Mouse (Mus musculus) brain, adult 2 months (tissue): ENCODE measurements at regions not wholly inside any gene's neighbourhood (a gene's known extent, or its start where the extent isn't known, plus 50 kb on each side); places are given as distances from the start of the nearest gene placed in this dataset.

Source experiments
- DNase-seq: peaks from one replicate; pipeline ENCODE4 v3.0.0; 2011; ENCODE audit warnings: low read depth, low spot score

DNA sequence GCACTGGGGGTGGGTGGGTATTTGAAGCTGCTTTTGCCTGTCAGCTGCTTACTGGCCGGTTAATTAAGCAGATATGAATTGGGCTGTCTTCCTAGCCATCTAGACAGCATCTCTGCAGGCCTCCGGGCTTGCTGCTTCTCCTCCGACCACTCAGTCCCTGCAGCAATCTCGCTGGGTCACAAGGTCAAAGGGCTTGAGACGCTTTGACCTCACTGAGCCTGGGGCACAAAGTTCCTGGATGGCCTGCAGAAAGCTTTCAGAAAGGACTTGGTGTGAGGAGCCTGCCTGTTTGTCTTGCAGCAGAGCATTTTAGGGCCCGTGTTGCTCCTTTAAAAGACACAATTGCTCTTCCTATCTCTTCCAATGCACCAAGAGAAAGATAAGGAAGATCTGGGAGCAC is 83.7 kb upstream of the Ppp2r5a start:
- no peak for DNase-seq

DNA sequence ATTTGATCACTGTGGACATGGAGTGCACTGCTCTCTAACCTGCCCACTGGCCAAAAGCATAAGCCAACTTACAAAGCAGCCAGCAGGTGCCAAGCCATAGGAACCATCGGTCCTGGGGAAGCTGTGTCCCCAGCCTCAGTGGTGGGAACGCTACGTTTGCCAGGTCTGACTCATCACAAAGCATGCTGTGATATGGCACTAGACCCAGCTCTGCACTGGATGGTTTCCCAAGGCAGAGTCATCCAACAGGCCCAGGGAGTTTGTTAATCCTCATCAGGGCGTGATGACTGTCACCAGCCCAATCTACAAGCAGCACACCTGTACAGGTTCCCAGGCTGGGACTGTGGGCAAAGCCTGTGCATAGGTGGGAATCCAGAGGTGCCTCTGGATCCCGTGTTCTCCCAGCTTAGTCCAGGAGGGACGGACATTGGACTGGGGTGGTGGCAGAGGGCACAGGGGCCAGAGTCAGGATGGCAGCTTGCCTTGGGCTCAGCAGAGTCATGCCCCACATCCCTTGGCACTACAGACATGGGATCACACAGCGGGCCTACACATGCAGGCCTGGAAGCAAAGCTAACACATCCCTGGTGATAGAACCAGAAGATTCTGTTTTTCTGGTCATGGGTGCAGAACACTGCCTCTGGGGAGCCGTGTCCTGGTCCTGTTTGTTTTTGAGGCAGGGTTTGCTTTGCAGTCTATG is 81.8 kb upstream of the Ppp2r5a start:
- peak; percentile 94 for DNase-seq

DNA sequence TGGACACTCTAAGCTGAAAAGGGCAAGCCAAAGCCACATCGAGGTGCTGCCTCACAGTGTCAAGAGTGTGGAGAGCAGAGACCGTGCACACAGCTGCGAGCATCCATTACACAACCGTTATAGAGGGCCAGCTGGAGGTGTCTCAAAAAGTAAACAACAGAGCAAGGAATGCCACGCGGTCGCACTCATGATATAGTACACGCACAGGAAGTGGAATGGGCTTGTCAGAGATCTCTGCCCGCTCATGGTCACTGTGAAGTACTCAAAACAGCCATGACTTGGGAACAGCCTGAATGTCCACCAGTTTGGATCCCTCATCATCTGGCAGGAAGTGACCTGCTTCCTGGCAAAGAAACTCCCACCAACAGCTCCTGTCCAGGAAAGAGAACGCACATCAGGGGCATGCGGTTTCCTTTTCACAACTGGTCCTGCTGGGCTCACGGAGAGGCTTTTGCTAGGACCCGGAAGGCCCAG is 76.9 kb upstream of the Ppp2r5a start:
- peak; percentile 38 for DNase-seq

DNA sequence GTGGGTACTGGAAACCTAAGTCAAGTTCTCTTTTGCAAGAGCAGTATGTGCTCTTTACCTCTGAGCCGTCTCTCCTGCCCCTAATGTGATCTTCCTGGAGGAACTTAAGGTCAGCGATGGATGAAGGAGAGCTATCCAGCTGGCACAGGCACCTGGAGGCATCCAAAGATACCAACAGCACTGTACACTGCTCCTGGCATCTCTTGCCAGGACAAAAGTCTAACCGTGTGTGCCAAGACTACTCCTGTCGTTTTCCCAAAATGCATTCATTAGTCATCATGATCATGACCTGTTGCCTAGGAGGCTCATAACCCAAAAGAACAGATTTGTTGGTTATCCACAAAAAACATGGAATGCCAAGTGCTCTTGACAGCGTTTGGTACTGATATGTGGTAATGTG is 69.5 kb upstream of the Ppp2r5a start:
- peak; percentile 39 for DNase-seq

DNA sequence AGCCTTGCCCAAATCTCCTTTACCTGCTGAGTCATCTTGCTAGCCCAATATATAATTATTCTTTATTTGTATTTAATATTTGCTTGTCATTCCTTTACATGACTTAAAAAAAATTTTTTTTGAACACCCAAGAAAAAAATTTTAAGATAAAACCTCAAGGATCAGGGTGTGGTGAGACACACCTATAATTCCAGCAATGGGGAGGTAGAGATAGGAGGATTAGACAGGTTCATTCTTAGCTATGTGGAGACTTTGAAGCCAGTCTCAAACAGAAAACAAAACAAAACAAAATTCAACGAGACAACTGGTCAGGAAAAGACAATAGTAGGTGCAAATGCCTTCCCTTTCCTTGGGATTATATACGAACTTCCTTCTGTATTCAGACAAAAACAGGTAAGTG is 68.4 kb upstream of the Ppp2r5a start:
- no peak for DNase-seq

DNA sequence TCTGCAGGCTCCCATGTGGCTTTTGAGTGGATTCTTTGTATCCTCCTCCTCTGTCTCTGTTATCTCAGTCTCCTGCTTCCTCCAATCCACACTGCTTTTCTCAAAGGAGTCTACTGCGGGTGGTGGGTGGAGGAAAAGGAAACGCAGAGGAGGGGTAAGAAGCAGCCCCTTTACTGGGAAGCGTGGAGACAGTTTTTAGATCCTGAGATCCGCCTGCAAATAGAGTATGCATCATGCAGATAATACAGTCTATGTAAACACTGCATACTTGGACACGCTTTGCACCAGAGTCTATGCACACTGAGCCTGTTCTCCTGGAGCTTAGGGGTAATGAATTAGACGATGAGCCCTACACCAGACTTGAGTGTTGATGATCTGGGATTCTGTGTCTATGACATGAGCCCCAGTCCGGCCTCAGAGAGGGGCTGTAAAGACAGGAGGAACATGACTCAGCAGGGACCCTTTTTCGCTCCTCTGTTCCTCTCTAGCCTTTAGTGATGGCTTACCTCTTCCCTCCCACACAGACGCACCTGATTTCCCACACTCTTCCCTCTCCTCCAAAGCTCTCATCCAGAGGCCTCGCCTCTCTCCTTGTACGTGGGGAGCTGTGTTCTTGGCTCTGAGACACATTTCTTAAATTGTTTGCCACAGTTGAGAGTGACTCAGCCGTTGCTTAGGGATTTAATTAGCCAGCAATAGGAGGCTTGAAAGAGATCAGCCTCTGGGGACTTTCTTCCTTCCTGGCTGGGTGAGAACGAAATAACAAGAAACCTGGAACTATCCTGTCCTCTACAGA is 67.3 kb upstream of the Ppp2r5a start:
- DNase-seq, result peak; percentile 95

DNA sequence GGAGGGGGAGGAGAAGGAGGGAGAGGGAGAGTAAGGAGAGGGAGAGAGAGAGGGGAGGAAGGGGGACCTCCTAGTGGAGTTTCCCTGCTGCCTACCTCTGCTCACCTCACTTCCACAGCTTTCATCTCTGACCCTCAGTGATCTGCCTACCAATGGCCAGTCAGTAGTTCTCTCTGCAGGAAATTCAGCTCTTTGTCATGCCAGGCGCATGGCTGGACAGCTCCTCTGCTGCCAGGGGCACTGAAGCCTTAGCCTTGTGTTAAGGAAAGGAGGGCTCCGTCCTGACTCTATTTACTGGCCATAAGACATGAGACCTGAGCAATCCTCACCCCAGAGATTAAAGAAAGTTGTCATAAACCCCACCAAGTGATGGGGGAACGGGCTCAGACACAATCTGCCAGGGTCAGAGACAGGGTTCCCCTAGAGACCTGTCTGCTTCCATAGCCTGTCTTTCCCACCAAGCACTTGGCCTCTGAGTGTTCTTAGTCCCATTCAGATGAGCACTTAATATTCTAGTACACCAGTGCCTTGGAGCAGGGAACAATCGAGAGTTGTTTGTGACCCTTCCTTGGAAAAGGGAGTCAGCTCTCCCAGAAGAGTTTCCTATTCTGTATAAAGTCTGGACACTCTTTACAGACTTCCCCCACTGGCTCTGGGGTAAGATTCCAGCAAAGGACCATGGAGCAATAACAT is 65.9 kb upstream of the Ppp2r5a start:
- no peak for DNase-seq

DNA sequence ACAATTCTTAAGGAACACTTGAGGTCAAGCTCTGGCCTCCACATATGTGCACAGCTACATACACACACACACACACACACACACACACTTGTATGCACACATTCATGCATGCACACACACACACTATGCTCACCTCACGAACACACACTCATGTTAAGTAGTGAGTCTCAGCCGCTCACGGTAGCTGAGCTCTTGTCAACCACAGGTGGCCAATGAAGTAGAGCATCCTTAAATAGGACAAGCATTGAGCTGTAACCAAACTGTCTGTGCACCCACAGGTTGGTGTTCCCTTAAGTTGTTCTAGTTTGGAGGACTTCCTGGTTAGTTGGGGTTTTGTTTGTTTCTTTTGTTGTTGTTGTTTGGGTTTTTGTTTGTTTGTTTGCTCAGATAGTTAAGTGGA is 63.2 kb upstream of the Ppp2r5a start:
- no peak for DNase-seq

DNA sequence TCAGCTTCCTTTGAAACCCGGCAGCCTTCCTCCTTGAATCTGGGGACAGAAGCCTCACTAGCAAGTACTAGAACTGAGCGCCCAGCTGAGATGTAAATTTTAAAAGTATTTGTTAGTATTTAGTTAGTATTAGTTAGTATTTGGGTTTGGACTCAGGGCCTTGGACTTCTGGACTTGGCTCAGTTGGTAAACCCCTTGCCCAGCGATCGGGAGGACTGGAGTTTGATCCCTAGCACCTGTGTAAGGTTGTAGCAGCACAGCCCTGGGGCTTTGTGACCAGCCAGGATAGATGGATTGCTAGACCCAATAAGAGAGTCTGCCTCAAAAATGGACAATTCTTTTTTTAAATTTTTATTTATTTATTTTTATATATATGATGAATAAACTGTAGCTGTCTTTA is 62.7 kb upstream of the Ppp2r5a start:
- no peak for DNase-seq

DNA sequence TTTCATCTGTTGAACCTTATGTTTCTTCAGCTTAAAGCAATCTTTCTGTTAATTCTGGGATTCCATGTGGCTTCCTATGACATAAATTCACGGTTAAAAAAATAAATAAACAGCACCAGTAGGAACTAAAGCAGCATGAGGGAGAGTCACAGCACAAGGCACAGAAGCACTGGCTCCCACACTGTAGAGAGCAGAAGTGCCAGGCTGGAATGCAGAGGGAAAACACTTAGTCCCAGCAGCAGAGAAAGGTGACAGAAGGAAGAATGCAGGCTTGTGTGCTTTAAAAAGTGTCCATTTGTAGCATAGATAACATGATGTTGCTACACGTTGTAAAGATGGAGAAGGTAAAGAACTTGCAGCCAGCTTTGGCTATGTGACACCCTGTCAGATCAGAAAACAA is 62.1 kb upstream of the Ppp2r5a start:
- DNase-seq, result no peak

DNA sequence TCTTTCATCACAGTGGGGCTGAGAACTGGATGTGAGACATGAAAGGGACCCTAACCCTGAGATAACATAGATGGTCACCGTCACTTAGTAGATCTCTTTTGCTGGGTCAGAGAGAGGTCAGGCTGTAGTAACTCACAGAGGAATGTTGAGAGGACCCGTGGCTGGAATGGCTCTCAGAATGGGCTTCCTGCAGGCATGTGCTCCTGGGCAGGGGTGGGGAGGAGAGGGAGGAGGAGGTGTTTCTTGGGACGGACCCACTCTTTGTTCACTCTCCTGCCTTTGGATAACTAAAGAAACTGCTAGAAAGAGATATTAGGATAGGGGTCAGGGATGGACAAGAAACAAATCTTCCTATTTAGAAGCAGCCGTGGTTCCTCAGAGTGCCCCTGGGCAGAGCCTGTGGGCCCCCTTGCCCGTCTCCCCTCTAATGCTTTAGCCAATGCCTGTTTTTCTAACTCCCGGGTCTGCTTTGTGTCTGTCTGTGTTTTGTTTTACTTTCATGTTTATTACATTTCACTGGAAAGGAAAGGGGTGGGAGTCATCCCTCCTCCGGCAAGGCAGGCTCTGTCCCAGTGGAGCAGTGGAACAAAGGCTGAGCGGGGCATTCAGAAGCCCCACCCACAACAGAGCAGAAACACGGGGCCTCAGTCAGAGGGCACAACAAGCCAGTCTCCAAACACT is 58.9 kb upstream of the Ppp2r5a start:
- DNase-seq, result no peak

DNA sequence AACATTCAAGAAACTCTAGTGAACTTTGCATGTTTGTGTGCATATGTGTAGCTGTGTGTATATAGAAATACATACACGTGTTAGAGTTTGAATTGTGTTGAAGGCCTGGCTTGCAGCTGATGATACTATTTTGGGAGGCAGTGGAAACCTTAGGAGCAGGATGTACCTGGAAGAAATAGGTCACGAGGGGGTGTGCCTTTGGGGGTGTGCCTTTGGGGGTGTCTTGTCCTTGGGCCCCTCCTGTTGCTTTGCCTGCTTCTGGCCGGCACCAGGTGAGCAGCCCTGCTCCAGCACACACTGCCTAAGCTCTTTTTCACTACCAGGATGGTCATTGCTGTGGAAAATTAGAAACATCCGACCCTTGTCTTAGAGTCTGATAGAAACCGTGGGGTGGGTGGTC is 56.0 kb upstream of the Ppp2r5a start:
- DNase-seq, result no peak

DNA sequence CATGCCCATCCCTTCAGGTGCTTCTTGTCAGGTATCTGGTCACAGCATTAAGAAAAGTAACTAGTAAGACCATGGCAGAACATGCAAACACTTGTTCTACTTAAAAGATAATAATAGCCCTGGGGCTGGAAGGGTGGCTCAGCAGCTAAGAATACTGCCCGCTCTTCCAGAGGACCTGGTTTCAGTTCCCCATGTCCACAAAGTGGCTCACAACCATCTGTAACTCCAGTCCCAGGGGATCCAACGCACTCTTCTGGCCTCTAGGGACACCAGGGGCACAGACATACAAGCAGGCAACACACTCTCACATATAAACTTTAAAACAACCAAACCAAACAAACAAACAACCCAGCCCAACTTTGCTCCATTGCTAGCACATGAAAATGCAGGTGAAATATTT is 55.2 kb upstream of the Ppp2r5a start:
- no peak for DNase-seq

DNA sequence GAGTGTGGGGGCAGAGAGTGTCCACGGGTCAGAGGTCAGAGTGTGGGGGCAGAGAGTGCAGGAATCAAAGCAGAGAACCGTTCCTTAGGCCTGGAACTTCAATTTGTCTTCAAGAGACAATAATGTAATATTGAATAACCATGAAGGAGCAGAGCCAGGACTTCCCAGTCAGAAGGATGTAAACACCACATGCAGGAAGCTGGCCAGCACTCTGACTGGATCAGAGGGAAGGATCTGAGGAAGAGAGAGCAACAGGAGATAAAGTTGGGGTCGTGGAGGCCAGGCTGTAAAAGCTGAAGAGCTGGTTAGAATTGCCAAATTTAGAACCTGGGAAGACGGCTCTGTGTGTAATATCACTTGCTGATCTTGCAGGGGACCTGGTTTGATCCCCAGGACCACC is 54.0 kb upstream of the Ppp2r5a start:
- DNase-seq, result no peak

DNA sequence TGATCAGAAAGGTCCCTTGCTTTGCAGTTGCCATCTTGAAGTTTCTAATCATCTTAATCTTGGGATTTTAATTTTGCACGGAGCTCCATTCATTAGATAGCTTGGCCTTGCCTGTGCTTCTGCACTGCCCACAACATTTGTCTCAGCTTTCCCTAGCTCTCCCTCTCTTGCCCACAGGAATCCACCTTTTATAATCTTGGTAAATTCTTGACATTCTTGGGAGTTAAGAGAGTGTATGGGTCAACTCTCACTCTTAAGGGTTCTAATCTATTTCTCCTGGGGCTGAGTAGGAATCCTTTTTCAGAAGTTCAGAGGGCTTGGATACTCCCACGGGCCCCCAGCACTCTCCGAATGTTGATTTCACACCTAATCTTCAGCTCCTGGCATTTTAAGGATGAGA is 51.5 kb upstream of the Ppp2r5a start:
- no peak for DNase-seq

DNA sequence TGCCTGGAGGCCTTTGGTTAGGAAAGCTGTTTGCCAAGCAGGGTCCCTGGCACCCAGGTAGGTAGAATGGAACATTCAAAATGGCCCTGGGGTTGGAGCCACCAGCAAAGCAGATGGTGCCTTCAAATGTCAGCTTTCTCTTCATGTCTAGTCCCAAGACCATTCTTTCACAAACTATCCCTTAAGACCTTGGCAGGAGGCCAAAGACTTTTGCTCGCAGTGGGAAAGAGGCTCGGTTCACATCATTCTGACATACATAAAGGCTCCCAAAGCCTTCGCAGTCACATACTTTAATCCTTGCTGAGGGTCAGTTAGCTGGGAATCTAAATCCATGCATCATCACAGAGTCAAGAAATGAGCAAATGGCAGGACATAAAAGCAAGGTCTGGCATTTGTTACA is 50.5 kb upstream of the Ppp2r5a start:
- no peak for DNase-seq
